Mouse (Mus musculus): ENCODE results near the gene Ccr10. TPM values are rescaled to one million over a fixed set of nuclear protein-coding genes. Genes with fewer than 3 reads are reported as not detected.
A peak's percentile ranks its signal among the peaks of the same experiment; 100 is the strongest.

Gene Ccr10
- 0.11 TPM in 1 of 2 replicates, not detected in the other for polyA plus RNA-seq (2014; fragmentation: Nextera tagmentation; extraction: Ambion mirVana)

DNA sequence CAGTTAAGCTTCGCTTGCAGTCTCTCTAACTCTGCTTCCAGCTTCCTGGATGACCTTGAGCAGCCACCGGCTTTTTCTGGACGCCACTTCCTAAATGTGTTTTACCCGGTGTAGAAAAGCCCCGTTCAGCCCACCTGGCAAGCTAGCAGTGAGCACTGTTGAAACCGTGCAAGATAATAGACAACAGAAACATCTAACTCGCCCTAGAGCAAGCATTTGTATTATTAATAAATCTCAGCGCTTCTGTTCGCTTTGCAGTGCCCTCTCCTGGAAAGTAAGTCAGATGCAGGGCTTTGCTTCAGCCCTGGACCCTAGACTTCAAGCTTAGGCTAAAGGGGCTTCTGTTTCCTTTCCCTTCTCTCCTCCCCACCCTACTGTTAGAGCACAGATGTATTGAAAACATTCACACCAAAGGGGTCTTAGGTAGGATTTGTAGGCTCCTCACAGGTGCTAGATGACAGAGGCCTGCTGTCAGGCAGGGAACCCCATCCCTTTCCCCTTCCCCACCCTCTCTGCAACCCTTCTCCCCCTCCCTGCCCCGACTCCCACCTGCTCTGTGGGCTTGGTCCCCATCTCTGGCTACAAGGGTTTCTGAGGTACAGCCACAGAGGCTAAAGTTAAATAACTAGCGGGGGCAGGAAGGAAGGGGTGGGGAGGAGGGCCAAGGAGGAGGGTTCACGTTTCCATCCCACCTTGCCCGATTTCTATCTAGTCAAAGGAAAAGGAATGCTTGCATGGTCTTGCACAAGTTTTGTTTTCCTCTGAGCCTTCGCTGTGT is at the start of gene Ccr10:
Ccr10 (minus strand) TSS at position 593 of the 778 bp plus-strand sequence.
- peaks cover 51% of the 10 kb centered on the region for H3K27me3 ChIP-seq (ENCODE audit: insufficient read depth, low read length)
- no peak within 1 kb of the TSS for H3K27ac ChIP-seq (ENCODE audit: low read depth)
- H3K9me3 ChIP-seq (ENCODE audit: low read depth, low read length): no peaks in the 10 kb centered on the region
- peak; percentile 59 for TF ChIP-seq CTCF (IDR thresholded peaks at IDR 0.05; ENCODE audit: low read depth)
- no peaks in the 10 kb centered on the region for H3K36me3 ChIP-seq (ENCODE audit: insufficient read depth)
- ATAC-seq (ENCODE audit: insufficient read depth) (no peak), DNase-seq (peak; percentile 73)
- peak within 1 kb of the TSS; percentile 71 for H3K4me2 ChIP-seq
- WGBS: 22% methylated on average over 14 of the region's 14 CpGs
- peak within 1 kb of the TSS; percentile 34 for H3K4me3 ChIP-seq (ENCODE audit: low read depth, low read length)
- peak within 1 kb of the TSS; percentile 39 for H3K9ac ChIP-seq
- H3K4me1 ChIP-seq (ENCODE audit: insufficient read depth): peaks cover 20% of the 10 kb centered on the region

- WGBS: 77% methylated on average over 3 of the region's 3 CpGs
These were observed 49.1 kb upstream of the Ccr10 start for GRCm38 (mm10) chr11:101224337-101224736.

GRCm38 (mm10) chr11:101221306-101221986 is 46.2 kb upstream of the Ccr10 start:
- 79% methylated on average over 8 of the region's 8 CpGs for WGBS
- H3K27ac ChIP-seq (ENCODE audit: low read depth): no peak overlapping the region
- H3K4me1 ChIP-seq (ENCODE audit: insufficient read depth): peaks cover 2% of the 10 kb centered on the region; the same call in 1 of the 2 replicates
- no peak for ATAC-seq (ENCODE audit: insufficient read depth)
- H3K4me3 ChIP-seq (ENCODE audit: low read depth, low read length): no peak overlapping the region
- H3K27me3 ChIP-seq (ENCODE audit: insufficient read depth, low read length): no peaks in the 10 kb centered on the region
- no peaks in the 10 kb centered on the region for H3K9me3 ChIP-seq (ENCODE audit: low read depth, low read length)
- H3K9ac ChIP-seq: no peak overlapping the region
- peaks cover 14% of the 10 kb centered on the region; the same call in 1 of the 2 replicates for H3K36me3 ChIP-seq (ENCODE audit: insufficient read depth)
- no peak overlapping the region for H3K4me2 ChIP-seq
- DNase-seq: no peak
- TF ChIP-seq CTCF (IDR thresholded peaks at IDR 0.05; ENCODE audit: low read depth): no peak

More at GRCm38 (mm10) chr11:101224337-101224736, 49.1 kb upstream of the Ccr10 start:
- H3K9ac ChIP-seq: no peak overlapping the region
- H3K4me3 ChIP-seq (ENCODE audit: low read depth, low read length): no peak overlapping the region
- H3K4me1 ChIP-seq (ENCODE audit: insufficient read depth): peaks cover 2% of the 10 kb centered on the region
- no peak overlapping the region for H3K27ac ChIP-seq (ENCODE audit: low read depth)
- ATAC-seq (ENCODE audit: insufficient read depth) (no peak), DNase-seq (no peak)
- no peaks in the 10 kb centered on the region for H3K9me3 ChIP-seq (ENCODE audit: low read depth, low read length)
- no peaks in the 10 kb centered on the region for H3K27me3 ChIP-seq (ENCODE audit: insufficient read depth, low read length)
- H3K4me2 ChIP-seq: no peak overlapping the region
- TF ChIP-seq CTCF (IDR thresholded peaks at IDR 0.05; ENCODE audit: low read depth): no peak
- H3K36me3 ChIP-seq (ENCODE audit: insufficient read depth): no peaks in the 10 kb centered on the region

- Histone ChIP-seq H3K36me3 (ENCODE audit: insufficient read depth) (peaks cover 18% of the 10 kb centered on the region), H3K27me3 (ENCODE audit: insufficient read depth, low read length) (no peaks in the 10 kb centered on the region), H3K4me2 (no peak overlapping the region), H3K9ac (no peak overlapping the region), H3K4me1 (ENCODE audit: insufficient read depth) (peaks cover 2% of the 10 kb centered on the region; the same call in 1 of the 2 replicates), H3K27ac (ENCODE audit: low read depth) (no peak overlapping the region), H3K9me3 (ENCODE audit: low read depth, low read length) (no peaks in the 10 kb centered on the region), H3K4me3 (ENCODE audit: low read depth, low read length) (no peak overlapping the region)
- TF ChIP-seq CTCF (IDR thresholded peaks at IDR 0.05; ENCODE audit: low read depth): no peak
- no peak for DNase-seq
- 28% methylated on average over 2 of the region's 2 CpGs for WGBS
- ATAC-seq (ENCODE audit: insufficient read depth): no peak
These were observed 45.6 kb upstream of the Ccr10 start for GRCm38 (mm10) chr11:101220853-101221252.

DNA sequence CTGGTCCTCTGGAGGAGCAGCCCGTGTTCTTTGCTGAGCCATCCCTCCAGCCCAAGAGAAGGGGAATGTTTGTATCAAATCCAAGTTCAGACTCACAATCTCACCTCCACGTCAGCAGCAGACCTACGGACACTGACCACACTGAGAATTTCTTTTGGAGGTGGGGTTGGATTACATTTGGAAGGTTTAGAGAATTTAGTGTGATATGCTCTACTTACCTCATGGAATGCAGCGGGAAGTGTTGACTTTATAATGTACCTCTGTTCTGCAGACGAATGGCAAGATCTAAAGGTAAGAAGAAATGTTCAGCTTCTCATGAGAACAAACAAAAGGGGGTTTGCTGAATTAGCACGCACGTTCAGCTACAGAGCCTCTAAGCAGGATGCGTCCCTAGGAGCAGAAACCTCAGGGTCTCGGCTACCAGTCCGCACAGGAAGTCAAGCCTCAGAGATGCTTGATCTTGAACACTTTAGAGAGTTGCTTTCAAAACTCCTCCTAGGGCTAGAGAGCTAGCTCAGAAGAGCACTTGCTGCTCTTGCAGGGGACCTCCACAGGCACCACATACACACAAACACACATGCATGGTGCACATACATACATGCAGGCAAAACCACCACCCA is 43.3 kb upstream of the Ccr10 start:
- H3K36me3 ChIP-seq (ENCODE audit: insufficient read depth): peaks cover 39% of the 10 kb centered on the region
- no peak overlapping the region for H3K9ac ChIP-seq
- 77% methylated on average over 10 of the region's 10 CpGs for WGBS
- H3K27me3 ChIP-seq (ENCODE audit: insufficient read depth, low read length): no peaks in the 10 kb centered on the region
- ATAC-seq (ENCODE audit: insufficient read depth): no peak
- no peak for DNase-seq
- no peak for TF ChIP-seq CTCF (IDR thresholded peaks at IDR 0.05; ENCODE audit: low read depth)
- H3K9me3 ChIP-seq (ENCODE audit: low read depth, low read length): no peaks in the 10 kb centered on the region
- H3K27ac ChIP-seq (ENCODE audit: low read depth): no peak overlapping the region
- no peaks in the 10 kb centered on the region for H3K4me1 ChIP-seq (ENCODE audit: insufficient read depth)
- no peak overlapping the region for H3K4me2 ChIP-seq
- H3K4me3 ChIP-seq (ENCODE audit: low read depth, low read length): no peak overlapping the region

DNA sequence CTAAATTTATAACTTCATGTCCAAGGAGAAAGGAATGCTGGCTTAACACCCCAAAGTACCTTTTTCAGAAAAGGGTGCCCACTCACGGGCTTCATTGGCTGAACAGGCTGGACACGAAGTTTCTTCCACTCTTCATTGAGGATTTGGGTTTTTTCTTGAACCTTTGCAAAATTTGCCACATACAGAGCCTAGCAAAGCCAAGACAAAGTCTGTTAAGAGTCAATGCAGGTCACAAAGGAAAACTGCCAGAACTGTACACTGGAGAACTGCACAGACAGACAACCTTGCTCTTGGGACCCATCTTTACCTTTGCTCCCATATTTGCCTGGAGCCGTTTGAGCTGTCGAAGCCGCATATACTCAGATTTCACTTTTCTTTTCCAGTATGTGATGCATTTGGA is 41.7 kb upstream of the Ccr10 start:
- H3K27ac ChIP-seq (ENCODE audit: low read depth): no peak overlapping the region
- no peak for TF ChIP-seq CTCF (IDR thresholded peaks at IDR 0.05; ENCODE audit: low read depth)
- H3K4me1 ChIP-seq (ENCODE audit: insufficient read depth): no peaks in the 10 kb centered on the region
- H3K9ac ChIP-seq: no peak overlapping the region
- peaks cover 47% of the 10 kb centered on the region for H3K36me3 ChIP-seq (ENCODE audit: insufficient read depth)
- no peaks in the 10 kb centered on the region for H3K27me3 ChIP-seq (ENCODE audit: insufficient read depth, low read length)
- DNase-seq (no peak), ATAC-seq (ENCODE audit: insufficient read depth) (no peak)
- H3K4me2 ChIP-seq: no peak overlapping the region
- no peaks in the 10 kb centered on the region for H3K9me3 ChIP-seq (ENCODE audit: low read depth, low read length)
- no peak overlapping the region for H3K4me3 ChIP-seq (ENCODE audit: low read depth, low read length)
- 90% methylated on average over 5 of the region's 5 CpGs for WGBS

DNA sequence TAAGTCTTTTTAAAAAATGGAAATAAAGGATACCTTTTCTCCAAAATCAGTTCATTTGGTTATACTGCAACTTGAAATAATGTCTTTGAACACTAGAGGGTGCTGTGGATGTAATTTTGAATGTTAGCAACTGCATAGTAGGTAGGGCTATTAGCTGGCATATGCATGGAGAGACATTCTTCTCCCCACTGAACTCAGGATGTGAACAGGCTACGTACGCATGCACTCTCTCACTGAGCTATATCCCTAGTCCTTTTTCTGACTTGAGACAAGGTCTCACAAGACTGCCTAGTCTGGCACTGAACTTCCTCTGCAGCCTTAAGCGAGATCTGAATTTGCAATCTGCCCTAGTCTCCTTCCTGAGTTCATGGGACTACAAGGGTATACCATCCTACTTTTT is 36.7 kb upstream of the Ccr10 start:
- DNase-seq (peak; percentile 97), ATAC-seq (ENCODE audit: insufficient read depth) (peak; percentile 71)
- H3K4me3 ChIP-seq (ENCODE audit: low read depth, low read length): no peak overlapping the region
- WGBS: 49% methylated on average over 3 of the region's 3 CpGs
- TF ChIP-seq CTCF (IDR thresholded peaks at IDR 0.05; ENCODE audit: low read depth): peak; percentile 82
- H3K27me3 ChIP-seq (ENCODE audit: insufficient read depth, low read length): no peaks in the 10 kb centered on the region
- no peaks in the 10 kb centered on the region for H3K4me1 ChIP-seq (ENCODE audit: insufficient read depth)
- peaks cover 72% of the 10 kb centered on the region for H3K36me3 ChIP-seq (ENCODE audit: insufficient read depth)
- no peak overlapping the region for H3K4me2 ChIP-seq
- no peaks in the 10 kb centered on the region for H3K9me3 ChIP-seq (ENCODE audit: low read depth, low read length)
- no peak overlapping the region for H3K9ac ChIP-seq
- no peak overlapping the region for H3K27ac ChIP-seq (ENCODE audit: low read depth)

Measured in lung, embryonic 14.5 days (tissue).